Mouse (Mus musculus) E14TG2a.4 (cell line): Measurements from ENCODE around the gene Fam129b.

Experiments
- H3K27me3 ChIP-seq: 2 replicates; pipeline ENCODE4 v1.6.1; 2014; ENCODE audit warnings: low read length, control low read depth; ENCODE audit not compliant: insufficient read depth
- H3K36me3 ChIP-seq: 2 replicates; pipeline ENCODE4 v1.6.1; 2014; ENCODE audit warnings: low read length, control low read depth; ENCODE audit not compliant: insufficient read depth
- H3K4me1 ChIP-seq: replicated peaks from 2 replicates; pipeline ENCODE4 v1.6.1; 2014; ENCODE audit warnings: low read depth, low read length, control low read depth
- H3K4me3 ChIP-seq: replicated peaks from 2 replicates; pipeline ENCODE4 v1.5.1; 2014; ENCODE audit warnings: mild to moderate bottlenecking, low read length
- H3K9me3 ChIP-seq: 2 replicates; pipeline ENCODE4 v1.6.1; 2014; ENCODE audit warnings: low read length, control low read depth
- CTCF ChIP-seq: conservative IDR thresholded peaks from 2 replicates; pipeline ENCODE4 v1.5.1; 2014; ENCODE audit warnings: low read length
- NANOG ChIP-seq: IDR thresholded peaks from 2 replicates; pipeline ENCODE4 v1.6.1; 2014; ENCODE audit warnings: borderline replicate concordance, low read length, mixed read lengths
- POU5F1 ChIP-seq: IDR thresholded peaks from 2 replicates; pipeline ENCODE4 v1.6.1; 2014; ENCODE audit warnings: low read length, borderline replicate concordance

Fam129b gene

DNA sequence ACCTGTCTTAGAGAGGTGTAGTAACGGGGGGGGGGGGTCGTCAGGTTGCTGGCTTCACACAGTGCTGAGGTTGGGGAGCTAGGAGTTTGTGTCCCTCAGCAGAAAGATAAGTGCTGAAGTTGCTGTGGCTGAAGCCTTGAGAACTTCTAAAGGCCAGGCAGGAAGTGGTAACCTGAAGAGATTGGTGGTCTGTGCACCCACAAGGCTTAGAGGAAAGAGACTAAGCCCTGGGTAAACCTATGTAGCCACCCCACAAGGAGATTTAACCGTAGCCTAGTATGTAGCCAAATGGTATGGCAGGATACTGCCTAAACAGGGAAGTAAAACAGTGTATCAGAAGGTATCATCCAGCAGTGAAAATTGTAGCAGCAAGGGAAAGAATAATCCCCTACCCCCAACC, 14.4 kb downstream of the Fam129b start:
- H3K36me3 ChIP-seq, result peaks cover 64% of the 10 kb centered on the region
- H3K4me3 ChIP-seq, result no peak overlapping the region
- peaks cover 92% of the 10 kb centered on the region for H3K4me1 ChIP-seq
- H3K9me3 ChIP-seq, result no peaks in the 10 kb centered on the region
- TF ChIP-seq POU5F1, result no peak
- TF ChIP-seq NANOG, result no peak
- TF ChIP-seq CTCF, result no peak
- H3K27me3 ChIP-seq, result no peaks in the 10 kb centered on the region

DNA sequence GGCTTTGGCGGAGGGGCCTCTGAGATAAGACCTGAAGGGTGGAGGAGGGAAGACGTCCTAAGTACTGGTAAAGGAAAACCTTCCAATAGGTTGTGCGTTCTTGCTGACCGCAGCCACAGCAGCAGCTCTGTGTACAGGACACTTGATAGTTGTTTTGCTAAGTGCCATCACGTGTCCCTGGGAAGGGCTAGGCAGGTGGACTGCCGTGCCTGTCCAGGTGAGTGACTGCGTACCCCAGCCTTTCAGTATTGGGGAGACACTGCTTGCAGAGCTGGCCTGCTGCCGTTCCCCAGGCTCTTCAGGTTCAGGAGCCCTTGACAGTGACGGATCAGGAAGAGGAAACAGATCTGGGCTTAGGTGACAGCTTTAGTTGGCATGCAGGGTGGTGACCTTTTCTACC, 15.4 kb downstream of the Fam129b start:
- no peak for TF ChIP-seq POU5F1
- no peak for TF ChIP-seq CTCF
- no peak for TF ChIP-seq NANOG
- peaks cover 94% of the 10 kb centered on the region for H3K4me1 ChIP-seq
- H3K27me3 ChIP-seq, result no peaks in the 10 kb centered on the region
- H3K4me3 ChIP-seq, result no peak overlapping the region
- no peaks in the 10 kb centered on the region for H3K9me3 ChIP-seq
- H3K36me3 ChIP-seq, result peaks cover 57% of the 10 kb centered on the region

DNA sequence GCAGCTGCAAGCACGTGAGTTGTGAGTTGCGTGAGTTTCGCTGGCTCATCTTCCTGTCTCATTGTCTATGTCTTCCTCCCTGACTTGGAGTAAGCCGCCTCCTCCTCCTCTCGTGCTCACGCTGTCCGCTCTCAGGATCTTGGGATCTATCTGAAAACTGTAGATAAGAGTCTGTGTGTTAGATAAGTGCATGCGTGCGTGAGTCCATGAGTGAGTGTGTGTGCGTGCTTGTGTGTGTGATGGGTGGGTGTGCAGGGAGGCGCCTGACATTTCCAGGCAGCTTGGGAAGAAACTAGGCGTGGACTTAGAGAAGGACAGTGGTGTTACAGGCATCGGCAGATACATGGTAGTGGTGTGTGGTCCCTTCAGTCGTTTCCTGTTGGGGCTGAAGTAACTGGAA, 16.6 kb downstream of the Fam129b start:
- no peaks in the 10 kb centered on the region for H3K9me3 ChIP-seq
- no peak overlapping the region for H3K4me3 ChIP-seq
- TF ChIP-seq POU5F1 (no peak), CTCF (no peak), NANOG (no peak)
- H3K36me3 ChIP-seq, result peaks cover 59% of the 10 kb centered on the region
- peaks cover 99% of the 10 kb centered on the region for H3K4me1 ChIP-seq
- H3K27me3 ChIP-seq, result no peaks in the 10 kb centered on the region

DNA sequence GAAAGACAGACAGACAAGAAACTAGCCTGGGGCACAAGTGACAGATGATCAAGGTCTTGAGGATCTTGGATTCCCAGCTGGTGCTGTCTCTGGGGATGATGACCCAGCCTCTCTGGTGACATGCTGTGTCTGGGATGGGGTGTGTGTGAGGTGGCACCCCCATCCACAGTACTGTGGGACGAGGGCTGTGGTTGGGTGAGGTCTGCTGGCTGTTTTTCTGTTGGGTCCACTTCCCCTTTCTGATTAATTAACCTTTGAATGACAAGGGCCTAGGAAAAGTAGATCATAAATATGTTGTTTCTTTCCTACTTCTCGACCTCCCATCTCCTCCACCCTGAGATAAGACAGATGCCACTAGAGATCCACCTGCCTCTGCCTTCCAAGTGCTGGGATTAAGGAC, 18.2 kb downstream of the Fam129b start:
- no peak for TF ChIP-seq CTCF
- TF ChIP-seq POU5F1, result no peak
- no peak for TF ChIP-seq NANOG
- H3K36me3 ChIP-seq, result peaks cover 60% of the 10 kb centered on the region
- no peaks in the 10 kb centered on the region for H3K9me3 ChIP-seq

DNA sequence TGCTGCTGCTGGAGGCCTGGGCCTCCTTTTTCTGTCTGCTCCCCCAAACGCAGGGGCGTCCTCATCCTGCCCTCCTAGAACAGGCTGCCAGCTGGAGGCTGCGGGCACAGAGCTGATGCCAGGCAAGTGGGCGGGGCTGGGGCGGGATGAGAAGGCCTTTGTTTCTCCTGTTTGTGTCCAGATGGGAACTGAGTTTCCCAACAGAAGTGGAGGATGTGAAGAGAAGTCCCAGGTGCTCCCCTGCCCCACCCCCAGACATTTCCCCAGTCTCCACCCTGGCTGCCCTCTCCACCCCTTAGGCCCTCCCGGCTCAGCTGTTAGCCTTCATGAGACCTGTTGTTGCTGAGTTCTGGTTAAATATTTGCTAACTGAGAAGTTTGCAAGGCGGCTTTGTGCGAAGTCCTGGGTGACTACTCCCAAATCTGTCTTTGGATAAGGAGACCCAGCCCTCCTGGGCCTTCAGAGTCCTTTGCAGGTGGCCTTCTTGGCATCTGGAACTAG, 19.7 kb downstream of the Fam129b start:
- Histone ChIP-seq H3K9me3 (no peaks in the 10 kb centered on the region), H3K36me3 (peaks cover 66% of the 10 kb centered on the region), H3K4me1 (peaks cover 99% of the 10 kb centered on the region), H3K27me3 (no peaks in the 10 kb centered on the region), H3K4me3 (peak overlapping the region; percentile 45)
- TF ChIP-seq NANOG, result no peak
- TF ChIP-seq POU5F1, result no peak
- TF ChIP-seq CTCF, result no peak

More for the DNA sequence above, 18.2 kb downstream of the Fam129b start:
- Histone ChIP-seq H3K4me1 (peaks cover 99% of the 10 kb centered on the region), H3K27me3 (no peaks in the 10 kb centered on the region), H3K4me3 (no peak overlapping the region)

DNA sequence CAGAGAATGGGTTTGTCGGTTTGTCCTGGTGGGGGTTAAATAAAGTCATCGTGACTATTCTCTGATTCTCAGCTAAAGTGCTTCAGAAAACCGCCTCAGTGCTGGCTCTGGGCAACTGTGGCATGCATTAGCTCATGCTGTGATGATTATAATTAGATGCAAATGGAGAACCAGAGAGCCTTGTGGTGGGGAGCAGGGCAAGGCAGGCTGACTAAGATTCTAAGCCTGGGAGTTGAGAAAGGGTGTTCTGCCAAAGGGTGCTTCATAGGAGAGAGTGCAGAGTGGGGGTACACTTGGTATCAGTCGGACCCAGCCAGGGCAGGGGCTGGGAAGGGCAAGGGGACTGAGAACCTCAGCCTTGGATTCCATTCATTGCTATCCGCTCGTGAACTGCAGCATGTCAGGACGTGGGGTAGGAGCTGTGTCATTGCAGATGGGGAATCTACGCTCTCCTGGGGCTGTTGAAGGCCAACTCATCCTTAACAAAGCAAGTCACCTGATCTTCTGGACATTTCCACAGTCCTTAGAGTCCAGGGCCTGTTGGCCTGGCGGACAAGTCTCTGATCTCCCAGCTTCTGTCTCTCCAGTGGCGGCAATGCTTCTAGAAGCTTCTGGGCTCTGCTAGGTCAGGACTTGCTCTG, 20.7 kb downstream of the Fam129b start:
- H3K36me3 ChIP-seq, result peaks cover 66% of the 10 kb centered on the region
- no peaks in the 10 kb centered on the region for H3K27me3 ChIP-seq
- H3K4me1 ChIP-seq, result peaks cover 99% of the 10 kb centered on the region
- no peaks in the 10 kb centered on the region for H3K9me3 ChIP-seq
- H3K4me3 ChIP-seq, result no peak overlapping the region; the same call in 1 of the 2 replicates
- TF ChIP-seq NANOG (no peak), POU5F1 (no peak), CTCF (no peak)

DNA sequence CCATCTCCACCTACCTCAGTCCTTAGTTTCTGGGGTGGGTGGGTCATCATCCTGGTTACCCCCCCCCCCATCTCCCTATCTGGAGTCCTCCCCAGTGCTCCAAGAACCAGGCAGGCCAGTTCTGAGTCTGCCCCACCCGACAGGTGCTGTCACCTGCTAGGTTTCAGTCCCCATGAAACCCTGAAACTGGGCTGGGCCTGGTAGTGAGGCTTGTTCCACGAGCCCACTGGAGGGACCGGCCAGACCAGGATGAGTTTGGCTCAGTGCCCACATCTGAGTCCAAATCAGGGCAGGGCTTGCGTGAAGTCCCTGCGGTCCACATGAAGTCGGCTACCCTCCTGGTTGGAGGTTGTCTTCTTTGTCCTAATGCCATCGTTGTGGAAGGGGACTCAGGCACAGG, 23.1 kb downstream of the Fam129b start:
- no peak for TF ChIP-seq POU5F1
- TF ChIP-seq NANOG, result no peak
- TF ChIP-seq CTCF, result no peak
- no peak overlapping the region for H3K4me3 ChIP-seq
- peaks cover 95% of the 10 kb centered on the region for H3K4me1 ChIP-seq
- H3K27me3 ChIP-seq, result no peaks in the 10 kb centered on the region
- no peaks in the 10 kb centered on the region for H3K9me3 ChIP-seq
- H3K36me3 ChIP-seq, result peaks cover 62% of the 10 kb centered on the region

DNA sequence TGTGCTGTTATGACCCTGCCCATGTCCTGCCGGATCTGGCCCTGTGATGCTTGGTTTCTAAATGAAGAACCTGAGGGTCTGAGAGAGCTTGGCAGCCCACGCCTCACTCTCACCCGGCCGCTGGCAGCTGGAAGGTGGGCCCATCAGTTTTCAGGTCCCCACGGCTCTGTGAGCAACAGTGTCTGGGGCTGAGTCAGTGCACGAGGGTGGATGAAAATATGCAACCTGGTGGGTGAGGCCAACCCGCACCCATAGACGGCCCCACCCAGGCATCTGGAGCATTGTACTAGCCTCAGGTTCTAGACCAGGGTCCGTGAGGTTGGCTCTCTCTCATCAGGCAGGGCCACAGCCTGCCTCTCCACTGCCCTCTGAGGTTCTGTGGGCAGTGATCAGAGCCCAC, 26.2 kb downstream of the Fam129b start:
- peaks cover 96% of the 10 kb centered on the region for H3K4me1 ChIP-seq
- H3K4me3 ChIP-seq, result peak overlapping the region; percentile 20; the same call in 1 of the 2 replicates
- no peaks in the 10 kb centered on the region for H3K27me3 ChIP-seq
- H3K9me3 ChIP-seq, result no peaks in the 10 kb centered on the region
- TF ChIP-seq POU5F1, result no peak
- no peak for TF ChIP-seq CTCF
- TF ChIP-seq NANOG, result no peak
- H3K36me3 ChIP-seq, result peaks cover 72% of the 10 kb centered on the region

DNA sequence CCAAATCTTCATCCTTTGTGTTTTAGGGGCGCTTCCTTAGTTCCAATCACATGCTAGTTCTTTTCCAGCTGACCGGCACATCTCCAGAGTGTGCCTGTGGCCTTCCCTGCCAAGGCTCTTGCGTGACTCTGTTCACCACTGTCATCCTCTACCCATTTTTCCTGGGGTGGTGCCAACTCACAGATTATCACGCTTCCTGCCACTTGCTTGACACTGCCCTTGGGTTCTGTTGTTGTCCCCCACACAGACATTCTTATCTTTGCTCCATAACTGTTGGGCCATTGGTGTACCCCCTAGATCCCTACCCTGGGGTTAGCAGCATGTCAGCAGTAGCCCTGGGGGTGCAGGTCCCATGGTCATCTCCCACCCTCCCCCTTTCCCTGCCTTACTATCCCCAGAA, 27.6 kb downstream of the Fam129b start:
- Histone ChIP-seq H3K27me3 (no peaks in the 10 kb centered on the region), H3K4me1 (peaks cover 95% of the 10 kb centered on the region), H3K4me3 (no peak overlapping the region), H3K36me3 (peaks cover 66% of the 10 kb centered on the region), H3K9me3 (no peaks in the 10 kb centered on the region)
- TF ChIP-seq CTCF (no peak), NANOG (no peak), POU5F1 (no peak)
